Mouse (Mus musculus): ENCODE measurements around the gene Lrp11.
"Not testable (repeated sequence)": the region's sequence is repeated elsewhere in the genome, so short reads cannot be mapped to it uniquely, and the experiment has no call there.

The Lrp11 gene

DNA sequence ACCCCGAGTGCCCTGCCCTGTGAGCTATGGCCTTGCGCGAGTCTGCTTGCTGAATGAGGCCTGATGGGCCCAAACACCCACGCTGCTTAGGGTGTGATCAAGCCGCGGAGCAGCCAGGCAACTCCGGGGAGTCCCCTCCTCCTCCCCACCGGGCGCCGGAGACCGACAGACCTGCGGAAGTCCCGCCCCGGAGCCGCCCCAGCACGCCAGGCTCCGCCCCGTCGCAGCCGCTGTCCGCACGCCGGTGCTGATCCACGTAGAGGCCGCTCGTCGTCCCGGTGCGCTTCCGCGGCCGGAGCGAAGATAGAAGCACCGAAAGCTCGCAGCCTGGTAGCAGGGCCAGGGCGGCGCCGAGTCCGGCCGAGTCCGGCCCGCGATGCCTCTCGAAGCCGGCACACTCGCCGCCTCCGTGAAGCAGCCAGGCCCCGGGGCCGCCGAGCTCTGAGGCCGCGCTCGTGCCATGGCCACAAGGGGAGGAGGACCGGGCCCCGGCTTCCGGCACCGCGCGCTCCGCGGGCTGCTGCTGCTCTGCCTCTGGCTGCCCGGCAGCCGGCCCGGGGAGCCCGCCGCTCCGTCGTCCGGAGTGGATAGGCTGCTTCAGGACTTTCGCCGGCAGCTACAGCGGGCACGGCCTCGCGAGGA, at the start of gene Lrp11:
Lrp11 (plus strand) TSS at position 209 of the 642 bp plus-strand sequence.
- peak; percentile 96 for DNase-seq (ENCODE audit: inconsistent ontology term)

DNA sequence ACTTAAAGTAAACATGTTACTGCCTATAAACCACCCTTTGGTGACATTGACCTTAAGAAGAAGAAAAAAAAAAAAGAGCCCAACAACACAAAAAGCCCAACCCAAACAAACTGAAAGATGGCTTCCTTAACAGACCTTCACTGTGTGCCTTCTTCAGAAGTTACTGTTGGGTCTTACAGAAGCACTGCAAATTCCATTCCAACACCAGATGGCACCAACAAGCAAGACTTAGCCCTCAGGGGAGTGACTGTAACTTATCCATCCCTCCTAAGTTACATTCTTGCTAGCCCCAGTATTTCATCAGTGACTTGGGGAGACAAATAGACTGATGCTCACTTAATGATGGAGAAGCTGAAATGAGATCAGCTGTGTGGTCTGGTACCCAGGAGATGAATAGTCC, 11.6 kb upstream of the Lrp11 start:
- DNase-seq (ENCODE audit: inconsistent ontology term): peak; percentile 11

DNA sequence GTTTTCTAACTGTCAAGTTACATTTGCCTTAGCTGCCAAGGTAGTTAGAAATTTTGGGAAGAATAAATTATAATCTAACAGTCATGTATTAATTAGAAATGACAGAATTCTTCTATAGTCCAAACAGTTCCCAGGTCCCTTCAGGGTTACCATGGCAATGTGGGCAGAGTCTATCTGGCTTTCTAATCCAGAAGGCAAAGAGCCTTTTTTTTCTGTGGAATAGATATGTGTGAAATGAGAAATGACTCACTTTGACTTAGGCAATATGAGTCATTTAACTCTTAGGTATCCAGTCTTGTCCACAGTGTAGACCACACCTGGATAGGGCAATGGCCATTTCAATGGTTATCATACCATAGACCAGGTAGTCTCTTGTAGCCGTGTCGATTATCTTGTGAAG, 8.2 kb upstream of the Lrp11 start:
- no peak for DNase-seq (ENCODE audit: inconsistent ontology term)

DNA sequence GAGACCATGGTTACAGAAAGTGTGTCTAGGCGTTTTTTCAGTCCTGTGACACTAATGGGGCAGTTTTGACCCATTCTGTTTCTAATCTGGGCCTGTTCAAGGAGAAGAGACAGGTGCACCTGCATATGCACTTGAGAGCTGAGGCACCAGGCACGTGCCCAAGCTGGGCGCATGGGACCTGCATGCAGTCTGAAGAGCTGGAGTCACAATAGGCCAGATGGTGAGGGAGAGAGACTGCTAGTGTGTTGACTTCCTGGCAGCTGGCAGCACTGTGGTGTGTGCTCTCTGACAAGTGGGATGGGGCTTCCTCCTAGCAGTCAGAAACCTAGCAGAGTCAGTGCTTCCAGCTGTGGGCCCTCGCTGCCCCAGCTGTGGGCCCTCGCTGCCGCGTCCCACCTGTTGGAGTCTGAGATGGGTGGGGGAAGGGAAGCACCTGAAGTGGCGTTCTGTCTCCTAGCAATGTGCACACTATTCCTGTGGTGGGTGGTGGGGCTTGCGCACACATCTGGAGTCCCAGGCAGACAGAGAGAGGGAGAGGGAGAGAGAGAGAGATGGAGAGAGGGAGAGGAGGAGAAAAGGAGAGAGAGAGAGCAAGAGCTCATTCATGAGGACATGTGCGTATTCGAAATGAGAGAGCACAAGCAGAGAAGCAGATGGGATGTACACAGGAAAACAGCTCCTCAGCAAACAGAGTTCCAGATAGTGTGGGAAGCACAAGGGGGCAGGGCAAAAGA, 7.3 kb upstream of the Lrp11 start:
- no peak for DNase-seq (ENCODE audit: inconsistent ontology term)

DNA sequence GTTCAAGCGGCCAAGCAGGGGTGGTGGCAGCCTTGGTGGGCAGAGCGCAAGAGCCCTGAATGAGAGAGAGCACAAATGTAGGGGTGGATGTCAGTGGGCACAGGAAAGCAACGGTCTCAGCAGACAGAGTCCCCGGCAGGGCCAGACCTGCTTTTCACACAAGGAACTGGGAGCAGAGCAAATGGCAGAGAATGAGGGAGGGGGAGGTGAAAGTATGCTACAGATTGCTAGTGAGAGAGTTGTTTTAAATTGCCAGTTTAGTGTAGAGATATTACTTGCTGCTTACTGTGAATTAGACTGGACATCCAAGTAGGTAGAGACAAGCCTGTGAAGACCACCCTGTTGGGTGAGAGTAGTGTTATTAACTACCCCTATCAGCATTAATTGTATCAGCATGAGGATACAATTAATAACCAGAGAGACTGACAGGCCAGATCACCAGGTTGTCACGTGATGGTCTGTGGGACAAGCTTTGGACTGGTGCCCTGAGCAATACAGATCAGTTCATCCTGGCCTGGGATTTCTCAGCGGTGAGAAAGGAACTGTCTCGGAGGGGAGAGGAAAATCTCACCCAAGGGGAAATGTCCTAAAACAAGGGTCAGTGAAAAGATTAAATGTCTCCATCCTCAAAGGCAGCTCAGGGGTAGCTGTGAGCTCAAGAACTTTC, 6.6 kb upstream of the Lrp11 start:
- no peak for DNase-seq (ENCODE audit: inconsistent ontology term)

DNA sequence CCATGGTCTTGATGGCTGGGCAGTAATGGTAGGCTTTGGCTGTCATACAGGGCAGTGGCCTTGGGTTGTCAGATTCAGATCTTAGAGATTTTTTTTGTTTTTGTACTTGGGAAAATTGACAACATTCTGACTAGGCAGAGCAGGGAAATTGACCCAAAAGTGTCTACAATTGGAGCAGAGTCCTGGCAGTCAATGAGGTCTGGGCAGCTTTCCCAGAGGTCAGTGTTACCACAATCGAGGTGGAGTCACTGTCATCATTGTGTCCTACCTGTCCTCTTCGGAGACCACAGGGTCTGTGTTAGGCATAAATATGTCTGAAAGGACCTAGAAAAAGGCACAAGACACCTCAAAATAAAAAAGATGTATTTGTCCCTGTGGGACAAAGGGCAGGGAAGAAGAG, 2.8 kb upstream of the Lrp11 start:
- DNase-seq (ENCODE audit: inconsistent ontology term): peak; percentile 8

DNA sequence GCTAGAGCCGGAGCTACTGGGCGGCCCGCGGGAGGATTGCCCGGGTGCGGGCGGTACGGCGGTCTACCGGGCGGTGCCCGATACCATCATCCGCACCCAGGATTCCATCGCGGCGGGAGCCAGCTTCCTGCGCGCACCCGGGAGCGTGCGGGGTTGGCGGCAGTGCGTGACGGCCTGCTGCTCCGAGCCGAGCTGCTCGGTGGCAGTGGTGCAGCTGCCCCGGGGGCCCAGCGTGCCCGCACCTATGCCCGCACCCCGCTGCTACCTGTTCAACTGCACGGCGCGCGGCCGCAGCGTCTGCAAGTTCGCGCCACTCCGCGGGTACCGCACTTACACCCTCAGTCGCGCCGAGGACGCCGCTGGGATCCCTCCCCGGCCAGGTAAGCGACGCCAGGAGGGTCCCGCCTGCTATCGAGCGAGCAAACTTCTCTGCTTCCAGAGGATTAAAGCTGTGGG, 662 bp downstream of the Lrp11 start:
- no peak for DNase-seq (ENCODE audit: inconsistent ontology term)

DNA sequence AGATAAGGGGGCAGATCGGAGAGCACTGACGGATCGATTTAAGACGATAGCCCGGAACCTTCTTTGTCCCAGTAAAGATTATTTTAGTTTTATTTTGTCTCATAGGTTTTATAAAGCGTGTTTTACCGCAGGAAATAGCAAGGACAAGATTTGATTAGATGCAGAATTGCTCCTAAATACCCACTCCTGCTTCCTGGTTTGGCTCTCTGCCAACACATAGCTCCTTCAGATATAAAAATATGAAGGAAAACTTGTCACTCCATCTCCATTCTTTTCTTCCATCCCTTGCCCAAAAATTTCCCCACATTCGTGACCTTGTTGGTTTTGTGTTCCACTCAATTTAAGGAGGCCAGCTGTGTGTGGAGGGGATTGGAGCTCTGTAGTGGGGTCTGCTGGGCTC, 1.2 kb downstream of the Lrp11 start:
- no peak for DNase-seq (ENCODE audit: inconsistent ontology term)

DNA sequence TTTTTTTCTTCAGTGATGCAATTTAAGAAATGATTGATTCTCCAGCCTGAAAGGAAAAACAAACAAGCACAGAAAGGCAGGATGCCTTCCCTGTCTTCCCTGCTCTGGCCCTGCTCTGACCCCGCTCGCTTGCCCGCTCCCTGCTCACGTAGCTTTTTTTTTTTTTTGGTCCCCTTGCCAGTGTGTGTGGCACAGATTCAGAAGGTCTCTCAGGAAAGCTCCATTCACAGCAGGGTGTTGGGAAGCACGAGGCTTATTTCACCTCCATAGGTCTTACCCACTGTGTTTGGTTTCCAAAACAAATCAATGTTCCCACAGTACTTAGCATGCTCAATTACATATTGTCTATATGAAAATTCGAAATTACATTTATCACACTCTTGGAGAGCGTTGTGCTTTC, 5.2 kb downstream of the Lrp11 start:
- no peak for DNase-seq (ENCODE audit: inconsistent ontology term)

DNA sequence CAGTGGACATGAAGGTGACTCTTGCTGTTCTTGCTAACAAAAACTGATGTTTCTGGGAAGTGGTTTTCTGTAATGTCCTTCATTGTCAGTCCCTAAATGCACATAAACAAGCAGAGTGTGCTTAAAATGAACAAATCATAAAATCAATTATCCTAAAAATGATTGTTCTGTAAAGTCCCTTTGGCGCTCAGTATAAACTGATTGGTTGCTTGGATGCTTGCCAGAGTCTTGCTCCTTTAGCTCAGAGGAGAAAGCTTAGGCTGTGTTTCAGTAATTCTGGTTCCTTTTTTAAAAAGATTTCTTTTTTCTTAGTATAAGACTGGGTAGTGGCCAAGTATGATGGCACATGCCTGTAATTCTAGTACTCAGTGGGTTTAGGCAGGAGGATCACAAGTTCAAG, 6.7 kb downstream of the Lrp11 start:
- DNase-seq (ENCODE audit: inconsistent ontology term): no peak

DNA sequence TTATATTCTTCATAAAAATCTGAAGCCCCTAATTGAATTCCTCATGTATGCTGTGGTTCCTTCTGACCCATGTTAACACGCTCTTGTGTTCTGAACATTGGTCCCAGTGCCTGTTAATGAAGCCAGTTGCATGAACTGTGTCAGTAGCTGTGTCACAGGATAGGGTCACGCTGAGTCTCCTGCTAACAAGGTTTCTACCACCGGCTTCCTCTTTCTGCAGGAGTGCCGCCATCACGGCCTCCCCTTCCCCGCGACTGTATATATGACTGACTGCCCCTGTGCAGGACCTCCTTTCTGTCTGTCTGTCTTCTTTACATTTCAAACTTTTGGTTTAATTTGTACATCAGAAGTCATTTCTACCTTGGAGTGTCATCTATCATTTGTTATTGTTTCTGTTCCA, 8.6 kb downstream of the Lrp11 start:
- no peak for DNase-seq (ENCODE audit: inconsistent ontology term)

DNA sequence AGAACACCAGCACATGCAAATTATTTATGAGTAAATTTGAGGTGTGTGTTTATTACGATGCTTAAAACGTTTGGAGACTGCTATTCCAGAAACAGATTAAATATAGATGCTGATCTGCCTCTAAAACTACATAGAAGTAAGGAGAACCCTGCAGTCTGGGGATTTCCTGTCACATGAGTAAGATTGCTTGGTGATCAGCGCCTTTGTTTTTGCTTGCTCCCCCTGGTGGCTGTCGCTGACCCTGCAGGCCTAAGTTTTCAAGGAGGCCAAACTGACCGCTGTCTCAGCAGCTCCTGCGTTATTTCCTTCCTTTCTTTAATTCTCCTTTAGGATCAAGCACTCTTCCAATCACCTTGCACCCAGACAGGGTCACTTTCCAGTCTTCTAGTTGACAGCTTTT, 11.0 kb downstream of the Lrp11 start:
- peak; percentile 59 for DNase-seq (ENCODE audit: inconsistent ontology term)

DNA sequence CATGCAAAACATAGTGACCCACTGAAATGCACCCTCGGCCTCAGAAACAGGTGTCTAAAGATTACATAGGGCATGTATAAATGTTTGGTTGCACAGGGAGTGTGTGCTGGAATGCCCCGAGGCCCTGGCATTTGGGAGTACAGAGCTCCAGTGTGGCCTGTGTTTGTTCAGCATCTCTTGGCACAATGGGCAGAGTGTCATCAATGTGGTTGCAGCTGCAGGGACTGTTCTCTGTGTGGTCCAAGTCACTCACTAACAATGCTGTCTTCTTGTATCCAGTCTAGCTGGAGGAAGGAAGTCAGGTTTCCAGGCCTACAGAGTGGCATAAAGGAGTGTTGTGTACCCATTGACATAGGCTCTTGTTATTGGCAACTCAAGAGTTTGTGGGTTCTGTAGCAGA, 15.6 kb downstream of the Lrp11 start:
- peak; percentile 79 for DNase-seq (ENCODE audit: inconsistent ontology term)

DNA sequence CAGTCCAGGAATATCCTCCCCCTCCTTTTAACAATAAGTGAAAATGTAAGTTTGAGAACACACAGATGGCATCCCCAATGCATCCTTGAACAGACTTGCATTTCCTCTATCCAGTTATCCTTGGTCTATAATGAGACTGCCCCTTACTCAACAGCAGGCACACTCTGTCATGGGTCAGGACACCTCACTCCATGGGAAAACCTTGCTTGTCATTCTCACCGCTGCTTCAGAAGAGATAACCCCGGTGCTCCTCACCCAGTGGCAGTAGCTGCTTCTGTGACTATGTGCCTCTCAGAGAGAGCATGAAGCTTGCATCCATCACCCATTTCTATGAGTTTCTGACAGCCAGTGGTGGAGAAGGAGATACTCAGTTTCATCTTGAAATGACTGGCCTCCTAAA, 16.8 kb downstream of the Lrp11 start:
- DNase-seq (ENCODE audit: inconsistent ontology term): no peak

DNA sequence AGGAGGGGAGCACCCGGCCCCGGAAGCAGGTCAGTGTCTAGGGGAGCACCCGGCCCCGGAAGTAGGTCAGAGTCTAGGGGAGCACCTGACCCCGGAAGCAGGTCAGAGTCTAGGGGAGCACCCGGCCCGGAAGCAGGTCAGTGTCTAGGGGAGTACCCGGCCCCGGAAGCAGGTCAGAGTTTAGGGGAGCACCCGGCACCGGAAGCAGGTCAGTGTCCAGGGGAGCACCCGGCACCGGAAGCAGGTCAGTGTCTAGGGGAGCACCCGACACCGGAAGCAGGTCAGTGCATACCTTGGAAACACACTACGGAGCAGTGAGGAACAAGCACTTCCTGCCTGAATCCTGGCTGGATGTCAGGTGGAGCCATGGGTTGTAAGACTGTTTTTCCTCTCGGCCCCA, 19.0 kb downstream of the Lrp11 start:
- no peak for DNase-seq (ENCODE audit: inconsistent ontology term)

DNA sequence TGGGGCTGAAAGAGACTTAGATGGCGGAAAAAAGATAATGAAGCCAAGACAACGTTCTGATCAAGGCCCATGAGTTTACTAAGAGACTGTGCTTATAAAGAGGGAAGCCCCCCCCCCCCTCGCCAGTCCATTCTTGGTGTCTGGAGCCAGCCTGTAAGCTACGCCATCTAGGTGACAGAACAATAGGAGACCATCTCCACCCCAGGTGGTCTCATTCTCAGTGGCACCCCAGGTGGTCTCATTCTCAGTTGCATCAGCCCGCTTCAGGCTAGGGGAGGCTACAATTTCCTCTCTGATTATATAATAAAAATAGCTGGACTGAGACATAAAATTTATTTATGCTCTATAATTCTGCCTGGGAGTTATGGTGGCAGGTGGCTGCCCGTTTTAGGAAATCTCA, 22.0 kb downstream of the Lrp11 start:
- DNase-seq (ENCODE audit: inconsistent ontology term): no peak

DNA sequence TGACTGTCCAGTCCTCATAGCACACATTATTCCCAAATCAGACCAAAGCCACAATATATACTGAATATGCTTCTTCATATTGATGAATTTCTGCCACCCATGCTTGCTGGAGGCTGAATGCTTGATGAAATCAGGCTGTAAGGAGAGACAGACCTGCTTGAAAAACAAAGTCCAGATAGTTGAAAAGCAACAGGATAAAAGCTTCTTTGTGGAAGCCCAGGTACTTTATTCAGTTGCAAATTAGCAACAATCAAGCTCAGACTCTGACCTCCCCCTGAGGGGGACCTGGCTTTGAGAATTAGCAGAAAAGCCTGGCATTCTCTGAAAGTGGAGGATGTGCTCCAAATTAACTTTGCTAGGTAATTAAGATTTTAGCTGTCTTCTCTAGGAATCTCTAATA, 22.6 kb downstream of the Lrp11 start:
- not testable (repeated sequence) for DNase-seq (ENCODE audit: inconsistent ontology term)

DNA sequence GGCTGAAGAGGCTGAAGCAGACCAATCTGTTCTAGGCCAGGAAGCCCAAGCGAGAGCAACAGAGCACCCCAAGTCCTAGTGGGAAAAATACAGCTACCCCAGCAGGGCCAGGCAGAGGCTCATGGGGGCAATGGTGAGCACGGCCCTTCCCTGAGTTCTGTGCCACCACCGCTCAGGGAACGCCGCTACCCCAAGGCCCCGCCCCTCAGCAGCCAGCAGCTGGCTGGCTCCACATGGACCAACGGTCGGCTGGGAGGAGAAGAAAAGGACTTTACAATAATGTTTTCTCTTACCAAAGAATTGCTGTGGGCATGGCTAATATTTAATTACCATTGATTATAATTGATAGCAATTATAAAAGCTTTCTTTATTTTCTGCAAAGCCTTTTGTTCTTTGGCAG, 25.2 kb downstream of the Lrp11 start:
- no peak for DNase-seq (ENCODE audit: inconsistent ontology term)

DNA sequence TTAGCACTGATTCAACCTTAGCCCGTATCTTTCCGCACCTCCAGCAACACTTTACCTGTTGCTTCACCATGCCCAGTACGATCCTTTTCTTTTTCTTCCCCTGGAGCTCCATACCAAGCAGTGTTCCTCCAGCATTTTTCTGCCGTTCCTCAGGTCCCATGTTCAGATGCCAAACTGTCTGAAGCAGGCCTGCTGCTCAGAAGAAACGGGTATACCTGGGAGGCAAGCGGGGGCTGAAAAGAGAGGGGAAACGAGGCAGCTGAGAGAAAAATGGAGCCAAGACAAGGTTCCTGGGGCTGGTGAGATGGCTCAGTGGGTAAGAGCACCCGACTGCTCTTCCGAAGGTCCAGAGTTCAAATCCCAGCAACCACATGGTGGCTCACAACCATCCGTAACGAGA, 27.5 kb downstream of the Lrp11 start:
- not testable (repeated sequence) for DNase-seq (ENCODE audit: inconsistent ontology term)

DNA sequence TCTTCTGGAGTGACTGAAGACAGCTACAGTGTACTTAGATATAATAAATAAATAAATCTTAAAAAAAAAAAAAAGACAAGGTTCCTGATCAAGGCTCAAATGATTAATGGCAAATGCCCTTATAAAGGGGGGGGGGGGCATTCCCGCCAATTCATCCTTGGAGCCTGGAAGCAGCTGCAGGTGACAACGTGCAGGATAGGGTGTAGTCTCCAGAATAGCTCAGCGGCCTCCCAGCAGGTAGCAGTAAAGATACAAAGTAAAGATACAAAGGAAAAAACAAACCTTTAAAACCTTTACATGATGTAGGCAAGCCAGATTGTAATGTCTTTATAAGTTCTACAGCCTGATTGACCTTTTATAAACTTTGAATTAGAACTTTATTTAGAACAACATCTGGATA, 28.0 kb downstream of the Lrp11 start:
- DNase-seq (ENCODE audit: inconsistent ontology term): not testable (repeated sequence)

DNA sequence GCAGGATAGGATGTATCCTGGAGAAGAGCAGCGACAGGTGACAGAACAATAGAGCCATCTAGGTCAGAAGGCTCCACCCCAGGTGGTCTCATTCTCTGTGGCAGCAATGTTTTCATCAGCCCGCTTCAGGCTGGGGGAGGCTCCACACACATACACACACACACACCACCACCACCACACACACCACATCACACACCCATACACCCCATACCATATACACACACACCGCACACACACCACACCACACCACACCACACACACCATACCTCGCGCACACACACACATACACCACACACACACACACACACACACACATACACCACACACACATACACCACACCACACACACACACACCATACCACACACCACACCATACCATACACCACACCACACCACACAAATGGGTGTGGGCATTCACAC, 30.2 kb downstream of the Lrp11 start:
- DNase-seq (ENCODE audit: inconsistent ontology term): no peak

DNA sequence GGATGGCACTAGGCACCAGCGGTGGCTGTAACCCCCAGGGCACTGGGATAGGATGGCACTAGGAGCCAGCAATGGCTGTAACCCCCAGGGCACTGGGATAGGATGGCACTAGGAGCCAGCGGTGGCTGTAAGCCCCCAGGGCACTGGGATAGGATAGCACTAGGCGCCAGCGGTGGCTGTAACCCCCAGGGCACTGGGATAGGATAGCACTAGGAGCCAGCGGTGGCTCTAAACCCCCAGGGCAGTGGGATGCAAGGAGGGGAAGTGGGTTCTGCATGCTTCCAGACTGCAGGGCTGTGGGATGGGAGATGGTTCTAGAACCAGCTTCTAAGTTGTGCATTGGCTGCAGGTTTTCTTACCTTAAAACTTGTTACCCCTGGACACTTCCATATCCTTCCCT, 31.1 kb downstream of the Lrp11 start:
- DNase-seq (ENCODE audit: inconsistent ontology term): no peak

DNA sequence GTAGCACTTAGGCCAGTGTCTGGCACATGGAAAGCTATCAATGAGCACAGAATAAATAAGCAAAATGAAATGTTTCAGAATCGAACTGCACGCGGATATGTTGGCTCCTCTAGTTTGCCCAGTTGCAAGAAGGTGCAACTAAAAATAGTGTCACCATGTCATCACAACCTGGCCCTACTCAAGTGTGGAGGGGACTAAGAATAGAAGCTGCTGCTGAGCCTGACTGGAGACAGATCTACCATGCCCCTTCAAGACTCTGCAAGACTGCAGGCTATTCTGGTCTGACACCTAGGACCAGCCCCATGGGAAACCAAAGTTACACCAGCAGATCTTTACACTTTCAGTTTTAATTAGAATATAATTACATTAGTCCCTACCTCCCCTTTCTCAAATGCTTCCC, 32.8 kb downstream of the Lrp11 start:
- DNase-seq (ENCODE audit: inconsistent ontology term): no peak
